Mouse (Mus musculus) liver, embryonic 13.5 days (tissue): ENCODE data around the gene Fgb. TPM values are rescaled to one million over a fixed set of nuclear protein-coding genes. Genes with fewer than 3 reads are reported as not detected.
A peak's percentile ranks its signal among the peaks of the same experiment; 100 is the strongest.

ENCODE experiments used
- ATAC-seq: fragments of 200-750 bp; cut with Nextera tagmentation; 2 replicates; pipeline ENCODE4 v1.8.0; 2017; ENCODE audit warnings: low read depth, mild to moderate bottlenecking, moderate number of reproducible peaks, moderate library complexity
- DNase-seq: peaks from one replicate; pipeline ENCODE4 v3.0.0; 2022
- H3K27ac ChIP-seq: fragments of 300-500 bp; sonication (generic); 2 replicates; pipeline ENCODE4 v1.5.1; 2015; ENCODE audit warnings: moderate library complexity, mild to moderate bottlenecking, inconsistent platforms
- H3K27me3 ChIP-seq: fragments of 300-500 bp; sonication (generic); 2 replicates; pipeline ENCODE4 v1.6.1; 2015; ENCODE audit warnings: mild to moderate bottlenecking, inconsistent platforms
- H3K36me3 ChIP-seq: fragments of 300-500 bp; sonication (generic); 2 replicates; pipeline ENCODE4 v1.6.1; 2015; ENCODE audit warnings: mild to moderate bottlenecking, inconsistent platforms
- H3K4me1 ChIP-seq: fragments of 300-500 bp; sonication (generic); replicated peaks from 2 replicates; pipeline ENCODE4 v1.6.1; 2015; ENCODE audit warnings: inconsistent platforms
- H3K4me2 ChIP-seq: fragments of 300-500 bp; sonication (generic); 2 replicates; pipeline ENCODE4 v1.6.1; 2015; ENCODE audit warnings: inconsistent platforms, mild to moderate bottlenecking, moderate library complexity
- H3K4me3 ChIP-seq: fragments of 300-500 bp; sonication (generic); replicated peaks from 2 replicates; pipeline ENCODE4 v1.5.1; 2015; ENCODE audit warnings: mild to moderate bottlenecking, inconsistent platforms
- H3K9ac ChIP-seq: fragments of 300-500 bp; sonication (generic); 2 replicates; pipeline ENCODE4 v1.6.1; 2015; ENCODE audit warnings: mild to moderate bottlenecking, inconsistent platforms
- H3K9me3 ChIP-seq: fragments of 300-500 bp; sonication (generic); replicated peaks from 2 replicates; pipeline ENCODE4 v1.6.1; 2016; ENCODE audit warnings: inconsistent platforms
- WGBS: fragments of 180-500 bp; shearing (Covaris S2); methylation state at CpG from one replicate; pipeline ENCODE4 v1.1.7; 2015; ENCODE audit not compliant: insufficient replicate concordance; 5-methylcytosine and 5-hydroxymethylcytosine counted together
- polyA plus RNA-seq: library from polyadenylated mRNA; unstranded; fragments of >200 nt; fragmentation: Nextera tagmentation; extraction: Ambion mirVana; gene quantifications from 2 replicates; pipeline ENCODE4 v1.2.1, GENCODE M21; 2015

Fgb gene
- polyA plus RNA-seq, 1 experiment from 2014 or later: 191 TPM

GRCm38 (mm10) chr3:83027546-83028251 lies 22.0 kb downstream of the Fgb start:
- Histone ChIP-seq H3K9me3 (no peaks in the 10 kb centered on the region), H3K27me3 (no peaks in the 10 kb centered on the region), H3K27ac (no peak overlapping the region), H3K4me2 (peak overlapping the region; percentile 50), H3K4me1 (no peaks in the 10 kb centered on the region), H3K9ac (no peak overlapping the region), H3K4me3 (peak overlapping the region; percentile 45), H3K36me3 (0 out of 2 replicates have a peak, but pooled peaks cover 3% of the 10 kb centered on the region)
- ATAC-seq (no peak), DNase-seq (no peak)
- WGBS: 72% methylated on average over 9 of the region's 9 CpGs

GRCm38 (mm10) chr3:83025475-83026301 lies 24.0 kb downstream of the Fgb start, which contains the start of gene Fga:
Fga (plus strand) TSS chr3:83026076.
- Histone ChIP-seq H3K9ac (peak within 1 kb of the TSS; percentile 50), H3K4me3 (peak within 1 kb of the TSS; percentile 45), H3K27me3 (no peaks in the 10 kb centered on the region), H3K27ac (0 out of 2 replicates have a peak within 1 kb of the TSS, but pooled peaks have one; percentile 34), H3K4me1 (no peaks in the 10 kb centered on the region; the same call in 1 of the 2 replicates), H3K9me3 (no peaks in the 10 kb centered on the region), H3K4me2 (peak within 1 kb of the TSS; percentile 23; the same call in 1 of the 2 replicates), H3K36me3 (no peaks in the 10 kb centered on the region)
- DNase-seq: no peak
- 56% methylated on average over 9 of the region's 9 CpGs for WGBS
- ATAC-seq: peak; percentile 82

- WGBS: 65% methylated on average over 6 of the region's 6 CpGs
- Histone ChIP-seq H3K4me2 (peak overlapping the region; percentile 23; the same call in 1 of the 2 replicates), H3K4me3 (no peak overlapping the region), H3K9ac (no peak overlapping the region), H3K9me3 (no peaks in the 10 kb centered on the region), H3K4me1 (no peaks in the 10 kb centered on the region; the same call in 1 of the 2 replicates), H3K36me3 (no peaks in the 10 kb centered on the region), H3K27ac (no peak overlapping the region), H3K27me3 (no peaks in the 10 kb centered on the region)
- ATAC-seq (no peak), DNase-seq (no peak)
Measured at GRCm38 (mm10) chr3:83025036-83025435, 24.6 kb downstream of the Fgb start.

- no peaks in the 10 kb centered on the region for H3K9me3 ChIP-seq
- H3K4me3 ChIP-seq: no peak overlapping the region
- H3K4me2 ChIP-seq: no peak overlapping the region
- H3K9ac ChIP-seq: no peak overlapping the region
- no peaks in the 10 kb centered on the region for H3K36me3 ChIP-seq
- DNase-seq (no peak), ATAC-seq (no peak)
- 70% methylated on average over 5 of the region's 5 CpGs for WGBS
- no peak overlapping the region for H3K27ac ChIP-seq
- H3K27me3 ChIP-seq: no peaks in the 10 kb centered on the region
- H3K4me1 ChIP-seq: no peaks in the 10 kb centered on the region; the same call in 1 of the 2 replicates
Measured at GRCm38 (mm10) chr3:83021176-83021575, 28.5 kb downstream of the Fgb start.

GRCm38 (mm10) chr3:83020387-83020786 lies 29.3 kb downstream of the Fgb start:
- Histone ChIP-seq H3K4me2 (no peak overlapping the region), H3K4me3 (no peak overlapping the region), H3K27ac (0 out of 2 replicates have a peak overlapping the region, but pooled peaks have one; percentile 25), H3K9ac (no peak overlapping the region), H3K36me3 (no peaks in the 10 kb centered on the region), H3K9me3 (no peaks in the 10 kb centered on the region), H3K27me3 (no peaks in the 10 kb centered on the region), H3K4me1 (no peaks in the 10 kb centered on the region; the same call in 1 of the 2 replicates)
- DNase-seq (no peak), ATAC-seq (peak; percentile 85)
- 49% methylated on average over 2 of the region's 2 CpGs for WGBS

- Histone ChIP-seq H3K4me1 (0 out of 2 replicates have a peak, but pooled peaks cover 3% of the 10 kb centered on the region), H3K27me3 (no peaks in the 10 kb centered on the region), H3K9me3 (no peaks in the 10 kb centered on the region), H3K36me3 (0 out of 2 replicates have a peak, but pooled peaks cover 4% of the 10 kb centered on the region), H3K4me2 (no peak overlapping the region), H3K4me3 (no peak overlapping the region), H3K27ac (no peak overlapping the region), H3K9ac (no peak overlapping the region)
- 23% methylated on average over 1 of the region's 1 CpGs for WGBS
- ATAC-seq (no peak), DNase-seq (no peak)
Measured at GRCm38 (mm10) chr3:83016236-83016635, 33.4 kb downstream of the Fgb start.

- no peak overlapping the region for H3K9ac ChIP-seq
- no peak for DNase-seq
- WGBS: 67% methylated on average over 10 of the region's 10 CpGs
- 0 out of 2 replicates have a peak, but pooled peaks cover 3% of the 10 kb centered on the region for H3K4me1 ChIP-seq
- no peak overlapping the region for H3K4me2 ChIP-seq
- no peaks in the 10 kb centered on the region for H3K9me3 ChIP-seq
- no peak overlapping the region for H3K27ac ChIP-seq
- ATAC-seq: no peak
- no peak overlapping the region for H3K4me3 ChIP-seq
- 0 out of 2 replicates have a peak, but pooled peaks cover 4% of the 10 kb centered on the region for H3K36me3 ChIP-seq
- no peaks in the 10 kb centered on the region for H3K27me3 ChIP-seq
Measured at GRCm38 (mm10) chr3:83013951-83014350, 35.7 kb downstream of the Fgb start.

GRCm38 (mm10) chr3:83012636-83013035 lies 37.0 kb downstream of the Fgb start:
- Histone ChIP-seq H3K4me2 (no peak overlapping the region), H3K27ac (no peak overlapping the region), H3K9me3 (no peaks in the 10 kb centered on the region), H3K36me3 (0 out of 2 replicates have a peak, but pooled peaks cover 4% of the 10 kb centered on the region), H3K27me3 (no peaks in the 10 kb centered on the region), H3K4me1 (0 out of 2 replicates have a peak, but pooled peaks cover 3% of the 10 kb centered on the region), H3K4me3 (no peak overlapping the region), H3K9ac (no peak overlapping the region)
- 77% methylated on average over 19 of the region's 19 CpGs for WGBS
- no peak for DNase-seq
- no peak for ATAC-seq

- Histone ChIP-seq H3K4me2 (peak overlapping the region; percentile 48; the same call in 1 of the 2 replicates), H3K36me3 (0 out of 2 replicates have a peak, but pooled peaks cover 4% of the 10 kb centered on the region), H3K27ac (no peak overlapping the region), H3K9me3 (no peaks in the 10 kb centered on the region), H3K9ac (no peak overlapping the region), H3K27me3 (no peaks in the 10 kb centered on the region), H3K4me1 (peaks cover 3% of the 10 kb centered on the region; the same call in 1 of the 2 replicates), H3K4me3 (no peak overlapping the region)
- no peak for ATAC-seq
- no peak for DNase-seq
- WGBS: 62% methylated on average over 4 of the region's 4 CpGs
Measured at GRCm38 (mm10) chr3:83011565-83011964, 38.1 kb downstream of the Fgb start.

- H3K4me2 ChIP-seq: peak overlapping the region; percentile 48; the same call in 1 of the 2 replicates
- H3K4me1 ChIP-seq: peaks cover 3% of the 10 kb centered on the region; the same call in 1 of the 2 replicates
- H3K27me3 ChIP-seq: no peaks in the 10 kb centered on the region
- no peak overlapping the region for H3K4me3 ChIP-seq
- H3K9ac ChIP-seq: no peak overlapping the region
- no peaks in the 10 kb centered on the region for H3K9me3 ChIP-seq
- 0 out of 2 replicates have a peak, but pooled peaks cover 4% of the 10 kb centered on the region for H3K36me3 ChIP-seq
- 68% methylated on average over 4 of the region's 4 CpGs for WGBS
- no peak overlapping the region for H3K27ac ChIP-seq
- ATAC-seq (no peak), DNase-seq (no peak)
Measured at GRCm38 (mm10) chr3:83011136-83011535, 38.5 kb downstream of the Fgb start.

- H3K36me3 ChIP-seq: 0 out of 2 replicates have a peak, but pooled peaks cover 4% of the 10 kb centered on the region
- no peak overlapping the region for H3K9ac ChIP-seq
- peak overlapping the region; percentile 32 for H3K4me3 ChIP-seq
- H3K27ac ChIP-seq: no peak overlapping the region
- peaks cover 3% of the 10 kb centered on the region; the same call in 1 of the 2 replicates for H3K4me1 ChIP-seq
- no peaks in the 10 kb centered on the region for H3K9me3 ChIP-seq
- 52% methylated on average over 11 of the region's 11 CpGs for WGBS
- DNase-seq: no peak
- H3K4me2 ChIP-seq: peak overlapping the region; percentile 48
- H3K27me3 ChIP-seq: no peaks in the 10 kb centered on the region
- ATAC-seq: no peak
Measured at GRCm38 (mm10) chr3:83010291-83010690, 39.4 kb downstream of the Fgb start.
